Mouse (Mus musculus) bone marrow, adult 2 months (tissue): ENCODE data around the gene Myl9.

Source experiments
- CTCF ChIP-seq: fragments of 200-500 bp; IDR thresholded peaks from 2 replicates; pipeline ENCODE4 v1.5.1; 2011; ENCODE audit warnings: low read length, control low read depth; ENCODE audit not compliant: control insufficient read depth, insufficient read depth
- POLR2A ChIP-seq: fragments of 200-500 bp; IDR thresholded peaks from 2 replicates; pipeline ENCODE4 v1.6.1; 2011; ENCODE audit warnings: low read depth, mild to moderate bottlenecking, control low read depth, low read length, borderline replicate concordance; ENCODE audit not compliant: control insufficient read depth

DNA sequence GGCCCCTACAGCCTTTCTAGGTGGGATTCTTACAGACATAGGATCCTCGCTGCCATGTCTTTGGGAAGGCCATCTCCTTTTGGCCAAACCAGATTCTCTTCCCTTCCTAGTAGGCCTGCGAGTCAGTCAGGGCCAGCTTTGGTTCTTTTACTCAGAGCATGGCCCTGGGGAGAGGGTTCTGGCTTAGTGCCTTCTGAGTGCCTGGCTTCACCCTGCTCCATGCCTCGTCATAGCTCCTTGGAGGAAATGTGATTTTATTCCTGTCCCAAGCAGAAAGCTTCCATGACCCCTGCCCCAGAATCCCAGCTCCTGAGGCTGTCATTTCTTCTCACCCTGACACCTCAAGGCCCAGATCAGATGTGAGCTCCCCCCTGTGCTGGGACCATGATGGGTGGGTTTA lies 27.9 kb upstream of the Myl9 start:
- TF ChIP-seq POLR2A (no peak), CTCF (no peak)
